In genomic region chr9:90266059-90266458, GRCm38 (mm10) we compare ENCODE assay signal across 19 mouse cellular contexts. TPM values are rescaled to one million over a fixed set of nuclear protein-coding genes. Genes with fewer than 3 reads are reported as not detected.
DNase-seq lines count a peak whose midpoint lies in the region; ATAC-seq and TF ChIP-seq lines count a peak whose summit lies in the region.
"Had no signal": no experiment of that assay in that cellular context is flagged by ENCODE, and none has a peak within 500 bp of the region (broad histone marks: within the 10 kb centered on the region; RNA-seq: fewer than 3 reads in every experiment).

No protein-coding gene starts in this region.

- no peak for ATAC-seq in limb, embryonic 14.5 days (ENCODE audit: low FRiP score, low read depth)
- ATAC-seq in limb, embryonic 15.5 days (ENCODE audit: insufficient number of reproducible peaks, low FRiP score, low TSS enrichment, low read depth) = no peak
- no peak for ATAC-seq in forebrain, embryonic 15.5 days (replicated peaks)

- 86% methylated on average over 10 of the region's 10 CpGs for WGBS in limb, embryonic 14.5 days
- 90% methylated on average over 10 of the region's 10 CpGs for WGBS in limb, embryonic 10.5 days
- WGBS in limb, embryonic 15.5 days = 79% methylated on average over 10 of the region's 10 CpGs
- 91% methylated on average over 10 of the region's 10 CpGs for WGBS in forebrain, embryonic 15.5 days

- no peak for TF ChIP-seq POLR2A in limb, embryonic 14.5 days (IDR thresholded peaks at IDR 0.05; ENCODE audit: borderline replicate concordance, extremely low read depth, insufficient read depth, insufficient read length)

- H3K27me3 ChIP-seq in limb, embryonic 14.5 days (ENCODE audit: control insufficient read depth, insufficient read depth, low read length) = no peaks in the 10 kb centered on the region
- H3K27me3 ChIP-seq in limb, embryonic 10.5 days (ENCODE audit: low read depth, poor library complexity, severe bottlenecking) = no peaks in the 10 kb centered on the region
- H3K27me3 ChIP-seq in limb, embryonic 15.5 days = no peaks in the 10 kb centered on the region
- H3K27me3 ChIP-seq in forebrain, embryonic 15.5 days = no peaks in the 10 kb centered on the region
- H3K27me3 ChIP-seq: heart, embryonic 15.5 days had no signal

- H3K27ac ChIP-seq in limb, embryonic 14.5 days (replicated peaks; ENCODE audit: low read depth, low read length) = peak overlapping the region; percentile 34; the same call in 1 of the 2 replicates
- no peak overlapping the region for H3K27ac ChIP-seq in limb, embryonic 10.5 days
- H3K27ac ChIP-seq in limb, embryonic 15.5 days = peak overlapping the region; percentile 23; the same call in 1 of the 2 replicates
- no peak overlapping the region for H3K27ac ChIP-seq in forebrain, embryonic 15.5 days (replicated peaks)
- H3K27ac ChIP-seq: forebrain, embryonic 10.5 days; heart, adult 2 months; heart, embryonic 15.5 days; hindbrain, embryonic 10.5 days had no signal

- H3K9me3 ChIP-seq in limb, embryonic 14.5 days (ENCODE audit: control insufficient read depth, low read length) = no peaks in the 10 kb centered on the region
- H3K9me3 ChIP-seq in limb, embryonic 10.5 days (replicated peaks) = no peaks in the 10 kb centered on the region
- no peaks in the 10 kb centered on the region for H3K9me3 ChIP-seq in limb, embryonic 15.5 days
- no peaks in the 10 kb centered on the region for H3K9me3 ChIP-seq in forebrain, embryonic 15.5 days
- H3K9me3 ChIP-seq: forebrain, embryonic 10.5 days; heart, embryonic 15.5 days; hindbrain, embryonic 10.5 days had no signal

- H3K4me1 ChIP-seq in limb, embryonic 14.5 days (ENCODE audit: control insufficient read depth, insufficient read depth, low read length) = peaks cover 16% of the 10 kb centered on the region
- peaks cover 16% of the 10 kb centered on the region for H3K4me1 ChIP-seq in limb, embryonic 10.5 days
- peaks cover 27% of the 10 kb centered on the region for H3K4me1 ChIP-seq in limb, embryonic 15.5 days
- peaks cover 14% of the 10 kb centered on the region for H3K4me1 ChIP-seq in forebrain, embryonic 15.5 days

- H3K4me3 ChIP-seq in limb, embryonic 14.5 days (replicated peaks; ENCODE audit: low read length) = no peak overlapping the region
- H3K4me3 ChIP-seq in limb, embryonic 10.5 days = no peak overlapping the region
- H3K4me3 ChIP-seq in limb, embryonic 15.5 days = no peak overlapping the region
- no peak overlapping the region for H3K4me3 ChIP-seq in forebrain, embryonic 15.5 days
- H3K4me3 ChIP-seq: forebrain, embryonic 10.5 days; heart, adult 2 months; heart, embryonic 15.5 days; hindbrain, embryonic 10.5 days had no signal

- H3K36me3 ChIP-seq in limb, embryonic 14.5 days (ENCODE audit: control insufficient read depth, insufficient read depth, low read length) = 0 out of 2 replicates have a peak, but pooled peaks cover 3% of the 10 kb centered on the region
- no peaks in the 10 kb centered on the region for H3K36me3 ChIP-seq in limb, embryonic 10.5 days
- H3K36me3 ChIP-seq in limb, embryonic 15.5 days = no peaks in the 10 kb centered on the region
- H3K36me3 ChIP-seq in forebrain, embryonic 15.5 days = no peaks in the 10 kb centered on the region
- H3K36me3 ChIP-seq: heart, embryonic 15.5 days had no signal

- H3K4me2 ChIP-seq in limb, embryonic 14.5 days (replicated peaks; ENCODE audit: low read depth, low read length, severe bottlenecking) = no peak overlapping the region
- no peak overlapping the region for H3K4me2 ChIP-seq in limb, embryonic 15.5 days
- H3K4me2 ChIP-seq in forebrain, embryonic 15.5 days (replicated peaks) = no peak overlapping the region
- H3K4me2 ChIP-seq: heart, embryonic 15.5 days; lung, embryonic 14.5 days had no signal

- no peak for DNase-seq in limb, embryonic 14.5 days (ENCODE audit: low spot score)
- DNase-seq in limb, embryonic 10.5 days (ENCODE audit: low spot score) = no peak
- DNase-seq in urinary bladder, adult 2 months (ENCODE audit: low spot score) = peak; percentile 15
- DNase-seq in urinary bladder, postnatal 10 days (ENCODE audit: low spot score) = no peak
- DNase-seq in testis, postnatal 14 days (ENCODE audit: low spot score) = peak; percentile 2
- DNase-seq in layer of hippocampus, postnatal 36 days = no peak
- DNase-seq: adrenal gland, adult 8-10 months; cerebellum, adult 8-10 months; gastrocnemius, postnatal 10 days; heart, adult 2 months; kidney, adult 18-20 months; kidney, postnatal 10 days; lung, embryonic 14.5 days; lung, postnatal 36 days had no signal

- no peak overlapping the region for H3K9ac ChIP-seq in limb, embryonic 14.5 days (ENCODE audit: low read depth, low read length, severe bottlenecking)
- H3K9ac ChIP-seq in limb, embryonic 15.5 days = no peak overlapping the region
- H3K9ac ChIP-seq in forebrain, embryonic 15.5 days (replicated peaks) = no peak overlapping the region
- H3K9ac ChIP-seq: heart, embryonic 15.5 days; lung, embryonic 14.5 days had no signal

RNA-seq across cellular contexts. Expression of gene Tbc1d2b, which starts 4.5 kb away (rescaled TPM):
- 25.5 and 31.6 TPM in 2 replicates for polyA plus RNA-seq in limb, embryonic 14.5 days (2012; rRNA removed)
- 20.0 and 22.2 TPM in 2 replicates for polyA plus RNA-seq in limb, embryonic 14.5 days (2014; fragmentation: Nextera tagmentation; extraction: Ambion mirVana)
- 7.1 and 8.5 TPM in 2 replicates for polyA plus RNA-seq in limb, embryonic 10.5 days (2016; fragmentation: Nextera tagmentation; extraction: Ambion mirVana)
- 43.5 and 47.9 TPM in 2 replicates for polyA plus RNA-seq in urinary bladder, adult 2 months (2012; rRNA removed)
- 14.6 and 16.3 TPM in 2 replicates for polyA plus RNA-seq in limb, embryonic 15.5 days (2015; fragmentation: Nextera tagmentation; extraction: Ambion mirVana)
- 1 to 10 TPM; 9.0 to 9.1 TPM for total RNA-seq in layer of hippocampus, postnatal 36 days (2021)
- polyA plus RNA-seq in forebrain, embryonic 15.5 days (2015; fragmentation: Nextera tagmentation; extraction: Ambion mirVana) = 6.0 and 6.1 TPM in 2 replicates

Comparison
In these comparisons a context has a peak if more than half of its experiments do, and no peak if none do; other contexts are left out.
1. DNase-seq: peak in urinary bladder, adult 2 months (single experiment) and testis, postnatal 14 days (single experiment); none in limb, embryonic 14.5 days (single experiment), limb, embryonic 10.5 days (single experiment), urinary bladder, postnatal 10 days (single experiment) and layer of hippocampus, postnatal 36 days (0 of 2).
2. H3K27ac ChIP-seq: peak in limb, embryonic 14.5 days (single experiment) and limb, embryonic 15.5 days (single experiment); none in limb, embryonic 10.5 days (single experiment) and forebrain, embryonic 15.5 days (single experiment).